Mouse (Mus musculus) MEL (cell line): ENCODE results near the gene Rnase9. TPM values are rescaled to one million over a fixed set of nuclear protein-coding genes. Genes with fewer than 3 reads are reported as not detected.

ENCODE experiments used
- DNase-seq: peaks from one replicate; pipeline ENCODE4 v3.0.0; 2011; ENCODE audit warnings: low read depth, low spot score
- H3K27ac ChIP-seq: 2 replicates; pipeline ENCODE4 v1.5.1; 2012; ENCODE audit warnings: low read depth, mild to moderate bottlenecking, control low read depth, low read length, moderate library complexity; ENCODE audit not compliant: control insufficient read depth
- H3K27me3 ChIP-seq, 2 experiments: fragments of 150-350 bp in 1 of 2; sonication (generic) in 1 of 2; 2 replicates each; pipeline ENCODE4 v1.6.1; 2012; ENCODE audit warnings: low read length in 2 of 2, mild to moderate bottlenecking in 2 of 2, improper control_type of control experiment in 1 of 2, moderate library complexity in 1 of 2; ENCODE audit not compliant: insufficient read depth in 2 of 2, control insufficient read depth in 1 of 2
- H3K36me3 ChIP-seq, 2 experiments: 2 replicates each; pipeline ENCODE4 v1.6.1; 2012 to 2014; ENCODE audit warnings: low read length in 2 of 2, improper control_type of control experiment in 1 of 2, inconsistent platforms in 1 of 2, mild to moderate bottlenecking in 1 of 2; ENCODE audit not compliant: insufficient read depth in 2 of 2, control insufficient read depth in 1 of 2
- H3K4me1 ChIP-seq, 2 experiments: fragments of 150-350 bp in 1 of 2; sonication (generic) in 1 of 2; 2 replicates each; pipeline ENCODE4 v1.6.1; 2012; ENCODE audit warnings: low read length in 2 of 2, improper control_type of control experiment in 1 of 2, mild to moderate bottlenecking in 1 of 2; ENCODE audit not compliant: insufficient read depth in 2 of 2, control insufficient read depth in 1 of 2
- H3K4me3 ChIP-seq, 2 experiments: fragments of 150-350 bp in 1 of 2; sonication (generic) in 1 of 2; 2 replicates each; pipeline ENCODE4 v1.5.1; 2012; ENCODE audit warnings: low read depth in 2 of 2, low read length in 2 of 2, mild to moderate bottlenecking in 2 of 2, moderate library complexity in 2 of 2, control low read depth in 1 of 2, improper control_type of control experiment in 1 of 2; ENCODE audit not compliant: control insufficient read depth in 1 of 2, insufficient read depth in 1 of 2
- H3K79me2 ChIP-seq: 2 replicates; pipeline ENCODE4 v1.6.1; 2012; ENCODE audit warnings: mild to moderate bottlenecking, low read length, moderate library complexity; ENCODE audit not compliant: control insufficient read depth, poor library complexity, insufficient read depth
- H3K9ac ChIP-seq: 2 replicates; pipeline ENCODE4 v1.6.1; 2012; ENCODE audit warnings: low read depth, mild to moderate bottlenecking, control low read depth, low read length, moderate library complexity; ENCODE audit not compliant: control insufficient read depth, poor library complexity, severe bottlenecking
- H3K9me3 ChIP-seq: fragments of 150-350 bp; sonication (generic); replicated peaks from 2 replicates; pipeline ENCODE4 v1.6.1; 2012; ENCODE audit warnings: mild to moderate bottlenecking, low read length, improper control_type of control experiment, moderate library complexity; ENCODE audit not compliant: insufficient read depth
- BHLHE40 ChIP-seq: IDR thresholded peaks from 2 replicates; pipeline ENCODE4 v1.6.1; 2012; ENCODE audit warnings: low read depth, mild to moderate bottlenecking, inconsistent platforms, low read length, improper control_type of control experiment, borderline replicate concordance
- CHD1 ChIP-seq: IDR thresholded peaks from 2 replicates; pipeline ENCODE4 v1.6.1; 2012; ENCODE audit warnings: low read depth, mild to moderate bottlenecking, inconsistent platforms, low read length, improper control_type of control experiment
- CHD2 ChIP-seq: IDR thresholded peaks from 2 replicates; pipeline ENCODE4 v1.6.1; 2011; ENCODE audit warnings: low read length, improper control_type of control experiment
- CTCF ChIP-seq, 3 experiments: IDR thresholded peaks in 2 of 3; conservative IDR thresholded peaks in 1 of 3; 2 replicates each; pipeline ENCODE4 v1.5.1; 2011 to 2012; ENCODE audit warnings: low read length in 3 of 3, low read depth in 2 of 3, mild to moderate bottlenecking in 2 of 3, improper control_type of control experiment in 1 of 3, inconsistent platforms in 1 of 3, mixed read lengths in 1 of 3, moderate library complexity in 1 of 3; ENCODE audit not compliant: control insufficient read depth in 1 of 3, insufficient read depth in 1 of 3, poor library complexity in 1 of 3, severe bottlenecking in 1 of 3
- E2F4 ChIP-seq: IDR thresholded peaks from 2 replicates; pipeline ENCODE4 v1.6.1; 2011; ENCODE audit warnings: low read depth, low read length, improper control_type of control experiment, borderline replicate concordance
- EP300 ChIP-seq, 2 experiments: IDR thresholded peaks; 2 replicates each; pipeline ENCODE4 v1.6.1; 2011; ENCODE audit warnings: improper control_type of control experiment in 2 of 2, low read length in 2 of 2, low read depth in 1 of 2, mild to moderate bottlenecking in 1 of 2
- ETS1 ChIP-seq: IDR thresholded peaks from 2 replicates; pipeline ENCODE4 v1.6.1; 2012; ENCODE audit warnings: low read depth, mild to moderate bottlenecking, inconsistent platforms, low read length, improper control_type of control experiment, moderate library complexity
- GABPA ChIP-seq: IDR thresholded peaks from 2 replicates; pipeline ENCODE4 v1.6.1; 2012; ENCODE audit warnings: low read depth, mild to moderate bottlenecking, inconsistent platforms, low read length, improper control_type of control experiment, moderate library complexity
- GATA1 ChIP-seq: IDR thresholded peaks from 2 replicates; pipeline ENCODE4 v1.6.1; 2011; ENCODE audit warnings: low read depth, low read length, improper control_type of control experiment
- HCFC1 ChIP-seq: IDR thresholded peaks from 2 replicates; pipeline ENCODE4 v1.6.1; 2012; ENCODE audit warnings: low read depth, mild to moderate bottlenecking, inconsistent platforms, low read length, improper control_type of control experiment, moderate library complexity
- JUND ChIP-seq: IDR thresholded peaks from 2 replicates; pipeline ENCODE4 v1.6.1; 2011; ENCODE audit warnings: low read depth, mild to moderate bottlenecking, improper control_type of control experiment, low read length
- KAT2A ChIP-seq: conservative IDR thresholded peaks from 2 replicates; pipeline ENCODE4 v1.6.1; 2012; ENCODE audit warnings: low read depth, low read length, improper control_type of control experiment, inconsistent platforms
- MAX ChIP-seq: IDR thresholded peaks from 2 replicates; pipeline ENCODE4 v1.6.1; 2011; ENCODE audit warnings: low read length, improper control_type of control experiment
- MAZ ChIP-seq: IDR thresholded peaks from 2 replicates; pipeline ENCODE4 v1.6.1; 2012; ENCODE audit warnings: low read depth, mild to moderate bottlenecking, inconsistent platforms, low read length, improper control_type of control experiment
- MEF2A ChIP-seq: IDR thresholded peaks from 2 replicates; pipeline ENCODE4 v1.6.1; 2014; ENCODE audit warnings: low read depth, mild to moderate bottlenecking, inconsistent platforms, low read length, improper control_type of control experiment; ENCODE audit not compliant: poor library complexity, insufficient replicate concordance, severe bottlenecking; ENCODE audit errors: extremely low read depth
- MXI1 ChIP-seq: IDR thresholded peaks from 2 replicates; pipeline ENCODE4 v1.6.1; 2011; ENCODE audit warnings: mild to moderate bottlenecking, low read depth, low read length, improper control_type of control experiment
- MYC ChIP-seq: IDR thresholded peaks from 2 replicates; pipeline ENCODE4 v1.6.1; 2011; ENCODE audit warnings: low read depth, mild to moderate bottlenecking, low read length, improper control_type of control experiment, moderate library complexity
- POLR2A ChIP-seq, 2 experiments: IDR thresholded peaks; 2 replicates each; pipeline ENCODE4 v1.6.1; 2011 to 2012; ENCODE audit warnings: low read length in 2 of 2, mild to moderate bottlenecking in 2 of 2, control low read depth in 1 of 2, improper control_type of control experiment in 1 of 2, low read depth in 1 of 2, moderate library complexity in 1 of 2; ENCODE audit not compliant: control insufficient read depth in 1 of 2, insufficient read depth in 1 of 2, poor library complexity in 1 of 2
- POLR2AphosphoS2 ChIP-seq: IDR thresholded peaks from 2 replicates; pipeline ENCODE4 v1.6.1; 2011; ENCODE audit warnings: low read length, improper control_type of control experiment
- POLR2AphosphoS5 ChIP-seq: IDR thresholded peaks from 2 replicates; pipeline ENCODE4 v1.6.1; 2012; ENCODE audit warnings: low read depth, borderline replicate concordance, mild to moderate bottlenecking, inconsistent platforms, low read length, moderate library complexity, mixed read lengths
- RAD21 ChIP-seq: IDR thresholded peaks from 2 replicates; pipeline ENCODE4 v1.6.1; 2011; ENCODE audit warnings: mild to moderate bottlenecking, low read depth, low read length, improper control_type of control experiment
- RCOR1 ChIP-seq: IDR thresholded peaks from 2 replicates; pipeline ENCODE4 v1.6.1; 2012; ENCODE audit warnings: low read depth, mild to moderate bottlenecking, inconsistent platforms, low read length, improper control_type of control experiment
- SMC3 ChIP-seq: IDR thresholded peaks from 2 replicates; pipeline ENCODE4 v1.6.1; 2011; ENCODE audit warnings: low read depth, low read length, improper control_type of control experiment
- TCF12 ChIP-seq: IDR thresholded peaks from 2 replicates; pipeline ENCODE4 v1.6.1; 2014; ENCODE audit warnings: low read depth, mild to moderate bottlenecking, inconsistent platforms, low read length, improper control_type of control experiment, moderate library complexity
- USF2 ChIP-seq, 2 experiments: IDR thresholded peaks; 2 replicates each; pipeline ENCODE4 v1.6.1; 2011 to 2012; ENCODE audit warnings: improper control_type of control experiment in 2 of 2, low read length in 2 of 2, borderline replicate concordance in 1 of 2, inconsistent platforms in 1 of 2, low read depth in 1 of 2, mild to moderate bottlenecking in 1 of 2; ENCODE audit not compliant: insufficient read depth in 1 of 2
- ZC3H11A ChIP-seq: IDR thresholded peaks from 2 replicates; pipeline ENCODE4 v1.6.1; 2012; ENCODE audit warnings: low read depth, mild to moderate bottlenecking, inconsistent platforms, low read length, improper control_type of control experiment
- ZKSCAN1 ChIP-seq: IDR thresholded peaks from 2 replicates; pipeline ENCODE4 v1.6.1; 2012; ENCODE audit warnings: low read depth, mild to moderate bottlenecking, inconsistent platforms, low read length, improper control_type of control experiment, moderate library complexity
- ZMIZ1 ChIP-seq: IDR thresholded peaks from 2 replicates; pipeline ENCODE4 v1.6.1; 2012; ENCODE audit warnings: low read depth, mild to moderate bottlenecking, inconsistent platforms, low read length, improper control_type of control experiment, moderate library complexity
- ZNF384 ChIP-seq: IDR thresholded peaks from 2 replicates; pipeline ENCODE4 v1.6.1; 2012; ENCODE audit warnings: low read depth, mild to moderate bottlenecking, inconsistent platforms, low read length, improper control_type of control experiment
- polyA plus RNA-seq, 2 experiments: library from polyadenylated mRNA; stranded (reverse) in 1 of 2; unstranded in 1 of 2; fragments of >175 nt in 1 of 2; fragments of >200 nt in 1 of 2; gene quantifications; 2 replicates each; pipeline versions ENCODE4 v1.2.1 to v1.2.4; 2012; ENCODE audit warnings: low replicate concordance in 2 of 2, low read depth in 1 of 2; ENCODE audit not compliant: insufficient read length in 2 of 2, insufficient read depth in 1 of 2, missing spikeins in 1 of 2
- total RNA-seq: library from RNA; depleted of rRNA; stranded (reverse); fragments of 300-350 nt; gene quantifications from 2 replicates; pipeline ENCODE4 v1.2.3, GENCODE M21; 2012

Rnase9 gene
- total and polyA plus RNA-seq, 3 experiments = not detected

DNA sequence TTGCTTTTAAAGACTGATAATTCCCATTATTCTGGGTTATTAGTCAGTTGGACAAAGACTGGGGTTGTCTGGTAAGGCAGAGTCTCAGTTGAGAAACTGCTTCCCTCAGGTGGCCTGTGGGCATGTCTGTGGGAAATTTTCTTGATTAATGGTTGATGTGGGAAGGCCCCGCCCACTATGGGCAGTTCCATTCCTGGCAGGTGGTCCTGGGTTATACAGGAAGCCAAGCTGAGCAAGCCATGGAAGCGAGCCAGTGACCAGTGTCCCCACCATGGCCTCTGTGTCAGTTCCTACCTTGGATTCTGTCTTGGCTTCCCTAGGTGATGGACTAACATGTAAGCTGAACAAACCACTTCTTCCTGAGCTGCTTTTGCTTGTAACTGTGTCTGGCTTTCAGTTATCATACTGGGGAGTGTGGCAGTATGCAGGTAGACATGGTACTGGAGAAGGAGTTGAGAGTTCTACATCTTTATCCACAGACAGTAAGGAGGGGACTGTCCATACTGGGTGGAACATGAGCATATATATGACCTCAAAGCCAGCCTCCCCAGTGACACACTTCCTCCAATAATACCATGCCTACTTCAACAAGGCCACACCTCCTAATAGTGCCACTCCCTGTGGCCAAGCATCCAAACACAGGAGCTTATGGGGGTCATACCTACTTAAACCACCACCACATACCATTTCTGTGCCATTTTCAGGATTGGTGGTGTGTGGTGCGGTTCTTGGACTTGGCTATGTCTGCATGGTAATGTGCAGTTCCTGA, 14.1 kb downstream of the Rnase9 start:
- TF ChIP-seq MYC = no peak

DNA sequence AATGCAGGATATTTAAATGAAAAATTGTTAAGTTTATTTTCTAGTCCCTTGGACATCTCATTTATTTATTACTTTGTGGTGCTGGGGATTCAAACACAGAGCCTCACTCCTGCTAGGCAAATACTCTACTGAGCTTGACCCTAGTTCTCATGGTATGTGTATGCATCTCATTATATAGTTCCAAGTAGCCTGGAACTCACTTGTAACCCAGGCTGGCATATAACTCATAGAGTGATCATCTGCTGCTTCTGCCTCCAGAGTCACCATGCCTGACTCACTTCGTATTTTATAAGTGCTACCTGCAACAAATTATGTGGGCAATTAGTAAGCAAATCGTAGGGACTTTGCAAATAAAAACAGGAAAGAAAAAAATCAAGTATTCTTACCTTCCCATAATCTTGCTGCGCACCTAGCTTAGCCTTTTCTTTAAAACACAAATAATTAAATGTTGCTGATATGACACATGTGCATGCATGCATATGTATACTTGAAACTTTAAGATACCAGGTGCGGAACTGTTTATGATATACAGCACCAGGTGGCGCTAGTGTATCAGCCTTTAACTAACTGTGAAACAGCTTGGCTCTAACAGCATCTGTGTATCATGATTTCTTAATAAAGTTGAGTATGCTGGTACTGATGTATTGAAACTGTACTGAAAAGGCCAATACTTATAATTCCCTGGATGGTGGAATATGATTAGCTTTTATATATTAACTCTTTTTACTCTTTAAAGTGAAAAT, 15.1 kb downstream of the Rnase9 start:
- DNase-seq = peak; percentile 85
- Histone ChIP-seq H3K9me3 (no peaks in the 10 kb centered on the region), H3K4me3 (no peak overlapping the region)
- no peak for TF ChIP-seq MXI1
- no peak for TF ChIP-seq CHD2
- peak; percentile 89 for TF ChIP-seq SMC3
- no peak for TF ChIP-seq JUND
- TF ChIP-seq POLR2AphosphoS2 = no peak
- no peak for TF ChIP-seq E2F4
- TF ChIP-seq RCOR1 = no peak
- TF ChIP-seq KAT2A = no peak
- TF ChIP-seq BHLHE40 = no peak
- no peak for TF ChIP-seq CHD1
- no peak for TF ChIP-seq ETS1
- peak; percentile 87 for TF ChIP-seq RAD21
- TF ChIP-seq MEF2A = no peak
- TF ChIP-seq MAX = no peak
- TF ChIP-seq ZMIZ1 = no peak
- TF ChIP-seq CTCF (IDR thresholded peaks at IDR 0.05 in 2 of 3, conservative IDR thresholded peaks at IDR 0.05 in 1 of 3; ENCODE audit: control insufficient read depth in 1 of 3, insufficient read depth in 1 of 3, low read depth in 2 of 3, low read length in 3 of 3, poor library complexity in 1 of 3, severe bottlenecking in 1 of 3) = peak; percentile 36 to 83 (median 61); a peak in 5 of 6 replicates
- no peak; the same call in 1 of the 2 replicates for TF ChIP-seq ZKSCAN1
- TF ChIP-seq TCF12 = no peak
- TF ChIP-seq GABPA = no peak
- TF ChIP-seq ZC3H11A = peak; percentile 86
- no peak for TF ChIP-seq MAZ
- TF ChIP-seq POLR2A (IDR thresholded peaks at IDR 0.05; ENCODE audit: control insufficient read depth in 1 of 2, insufficient read depth in 1 of 2, low read depth in 1 of 2, low read length in 2 of 2, poor library complexity in 1 of 2) = no peak
- TF ChIP-seq EP300 (IDR thresholded peaks at IDR 0.05; ENCODE audit: low read depth in 1 of 2, low read length in 2 of 2) = no peak
- TF ChIP-seq USF2 (IDR thresholded peaks at IDR 0.05; ENCODE audit: borderline replicate concordance in 1 of 2, insufficient read depth in 1 of 2, low read depth in 1 of 2, low read length in 2 of 2) = no peak
- TF ChIP-seq GATA1 = no peak
- no peak for TF ChIP-seq ZNF384
- no peak for TF ChIP-seq POLR2AphosphoS5
- no peak for TF ChIP-seq HCFC1
- TF ChIP-seq MYC = no peak

More for the DNA sequence above, 14.1 kb downstream of the Rnase9 start:
- DNase-seq = peak; percentile 8
- Histone ChIP-seq H3K9me3 (no peaks in the 10 kb centered on the region), H3K36me3 (no peaks in the 10 kb centered on the region), H3K4me1 (peaks cover 0 to 4% of the 10 kb centered on the region in 2 experiments; a peak in 1 of 4 replicates), H3K27me3 (peaks cover 2 to 10% of the 10 kb centered on the region in 2 experiments), H3K79me2 (no peaks in the 10 kb centered on the region), H3K27ac (no peak overlapping the region), H3K9ac (no peak overlapping the region), H3K4me3 (no peak overlapping the region)

More for the DNA sequence above, 15.1 kb downstream of the Rnase9 start:
- no peak overlapping the region for H3K9ac ChIP-seq
- H3K79me2 ChIP-seq = no peaks in the 10 kb centered on the region
- H3K4me1 ChIP-seq = peaks cover 0 to 4% of the 10 kb centered on the region in 2 experiments; a peak in 1 of 4 replicates
- no peak overlapping the region for H3K27ac ChIP-seq
- no peaks in the 10 kb centered on the region for H3K36me3 ChIP-seq
- H3K27me3 ChIP-seq = peaks cover 2 to 10% of the 10 kb centered on the region in 2 experiments; a peak in 3 of 4 replicates
